Mouse (Mus musculus) liver, postnatal 0 days (tissue): ENCODE results near the gene Gm49369. TPM values are rescaled to one million over a fixed set of nuclear protein-coding genes. Genes with fewer than 3 reads are reported as not detected.

ENCODE experiments used
- ATAC-seq: fragments of 200-750 bp; cut with Nextera tagmentation; 2 replicates; pipeline ENCODE4 v1.8.0; 2017; ENCODE audit warnings: mild to moderate bottlenecking, moderate library complexity
- DNase-seq: peaks from one replicate; pipeline ENCODE4 v3.0.0-alpha.2; 2016
- H3K27ac ChIP-seq: fragments of 300-500 bp; sonication (generic); 2 replicates; pipeline ENCODE4 v1.5.1; 2014; ENCODE audit warnings: antibody characterized with exemption, moderate library complexity, mild to moderate bottlenecking, low read depth
- H3K27me3 ChIP-seq: fragments of 300-500 bp; sonication (generic); 2 replicates; pipeline ENCODE4 v1.6.1; 2014; ENCODE audit warnings: low read length, control low read depth, mixed read lengths; ENCODE audit not compliant: insufficient read depth
- H3K36me3 ChIP-seq: fragments of 300-500 bp; sonication (generic); replicated peaks from 2 replicates; pipeline ENCODE4 v1.6.1; 2014; ENCODE audit warnings: mild to moderate bottlenecking, control low read depth, low read length, moderate library complexity, mixed read lengths; ENCODE audit not compliant: insufficient read depth
- H3K4me1 ChIP-seq: fragments of 300-500 bp; sonication (generic); 2 replicates; pipeline ENCODE4 v1.6.1; 2014; ENCODE audit warnings: antibody characterized with exemption, mild to moderate bottlenecking, control low read depth; ENCODE audit not compliant: insufficient read depth
- H3K4me2 ChIP-seq: fragments of 300-500 bp; sonication (generic); 2 replicates; pipeline ENCODE4 v1.6.1; 2014; ENCODE audit warnings: low read depth, mild to moderate bottlenecking, low read length, moderate library complexity, mixed read lengths
- H3K4me3 ChIP-seq: fragments of 300-500 bp; sonication (generic); 2 replicates; pipeline ENCODE4 v1.5.1; 2014; ENCODE audit warnings: low read depth, low read length
- H3K9ac ChIP-seq: fragments of 300-500 bp; sonication (generic); replicated peaks from 2 replicates; pipeline ENCODE4 v1.6.1; 2014; ENCODE audit warnings: mild to moderate bottlenecking, moderate library complexity
- H3K9me3 ChIP-seq: fragments of 300-500 bp; sonication (generic); 2 replicates; pipeline ENCODE4 v1.6.1; 2016; ENCODE audit warnings: mild to moderate bottlenecking, control low read depth, low read length, mixed read lengths
- CTCF ChIP-seq: sonication (generic); IDR thresholded peaks from 2 replicates; pipeline ENCODE4 v1.5.1; 2016; ENCODE audit warnings: antibody characterized with exemption, low read depth
- EP300 ChIP-seq: IDR thresholded peaks from 2 replicates; pipeline ENCODE4 v1.6.1; 2016; ENCODE audit warnings: antibody characterized with exemption, low read depth, mild to moderate bottlenecking
- WGBS: fragments of 180-500 bp; shearing (Covaris S2); extraction: QIAGEN DNeasy Blood & Tissue Kit; methylation state at CpG from one replicate; pipeline ENCODE4 v1.1.7; 2014; ENCODE audit not compliant: insufficient replicate concordance; 5-methylcytosine and 5-hydroxymethylcytosine counted together
- polyA plus RNA-seq: library from polyadenylated mRNA; unstranded; fragments of >200 nt; fragmentation: Nextera tagmentation; extraction: Ambion mirVana; gene quantifications from 2 replicates; pipeline ENCODE4 v1.2.1, GENCODE M21; 2015

The Gm49369 gene
- polyA plus RNA-seq, 1 experiment from 2014 or later: not detected

GRCm38 (mm10) chr7:142398052-142398451 lies 15.6 kb upstream of the Gm49369 start:
- H3K4me3 ChIP-seq: no peak overlapping the region
- peak; percentile 39 for DNase-seq
- no peak overlapping the region for H3K4me2 ChIP-seq
- no peaks in the 10 kb centered on the region for H3K9me3 ChIP-seq
- ATAC-seq: peak; percentile 48
- H3K27ac ChIP-seq: peak overlapping the region; percentile 78
- WGBS: 24% methylated on average over 2 of the region's 2 CpGs
- no peaks in the 10 kb centered on the region for H3K36me3 ChIP-seq
- H3K4me1 ChIP-seq: peaks cover 52% of the 10 kb centered on the region
- H3K27me3 ChIP-seq: no peaks in the 10 kb centered on the region
- H3K9ac ChIP-seq: no peak overlapping the region
- TF ChIP-seq EP300: peak; percentile 59; the same call in 1 of the 2 replicates
- TF ChIP-seq CTCF: no peak

DNA sequence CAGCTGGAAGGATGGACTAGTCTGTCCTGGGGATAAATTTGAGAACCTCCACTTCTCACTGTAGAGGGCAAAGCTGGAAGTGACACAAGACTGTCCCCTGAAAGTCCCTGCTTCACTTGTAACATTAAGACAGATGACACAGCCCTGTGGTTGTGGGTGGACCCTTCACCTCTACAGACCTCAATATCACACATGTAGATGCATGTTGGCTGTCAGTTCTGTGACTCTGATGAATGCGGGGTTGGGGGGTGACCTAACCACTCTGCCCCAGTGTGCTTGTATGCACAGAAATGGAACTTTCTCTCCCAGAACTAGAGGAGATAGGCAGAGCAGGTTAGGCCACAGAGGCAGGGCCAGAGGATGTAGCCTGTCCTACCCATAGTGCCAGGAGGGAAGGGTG lies 14.1 kb upstream of the Gm49369 start:
- H3K4me1 ChIP-seq: peaks cover 62% of the 10 kb centered on the region
- no peaks in the 10 kb centered on the region for H3K27me3 ChIP-seq
- no peak overlapping the region for H3K4me2 ChIP-seq
- TF ChIP-seq EP300: no peak
- TF ChIP-seq CTCF: no peak
- H3K36me3 ChIP-seq: no peaks in the 10 kb centered on the region
- ATAC-seq: no peak
- H3K9ac ChIP-seq: no peak overlapping the region
- H3K4me3 ChIP-seq: no peak overlapping the region
- 83% methylated on average over 1 of the region's 1 CpGs for WGBS
- peak overlapping the region; percentile 78 for H3K27ac ChIP-seq
- no peaks in the 10 kb centered on the region for H3K9me3 ChIP-seq
- no peak for DNase-seq

GRCm38 (mm10) chr7:142395472-142395871 lies 13.0 kb upstream of the Gm49369 start:
- TF ChIP-seq EP300 (0 out of 2 replicates have a peak, but pooled peaks have one; percentile 11), CTCF (no peak)
- no peak for DNase-seq
- H3K27ac ChIP-seq: peak overlapping the region; percentile 84; the same call in 1 of the 2 replicates
- no peak overlapping the region for H3K4me2 ChIP-seq
- no peak for ATAC-seq
- H3K27me3 ChIP-seq: no peaks in the 10 kb centered on the region
- no peak overlapping the region for H3K4me3 ChIP-seq
- H3K36me3 ChIP-seq: no peaks in the 10 kb centered on the region
- peaks cover 63% of the 10 kb centered on the region for H3K4me1 ChIP-seq
- H3K9ac ChIP-seq: no peak overlapping the region
- H3K9me3 ChIP-seq: no peaks in the 10 kb centered on the region
- 51% methylated on average over 4 of the region's 4 CpGs for WGBS

GRCm38 (mm10) chr7:142394261-142395190 lies 12.1 kb upstream of the Gm49369 start:
- Histone ChIP-seq H3K27me3 (no peaks in the 10 kb centered on the region), H3K9ac (no peak overlapping the region), H3K27ac (peak overlapping the region; percentile 84), H3K4me1 (peaks cover 56% of the 10 kb centered on the region), H3K36me3 (no peaks in the 10 kb centered on the region), H3K4me2 (no peak overlapping the region), H3K9me3 (no peaks in the 10 kb centered on the region), H3K4me3 (no peak overlapping the region)
- no peak for TF ChIP-seq CTCF
- no peak for TF ChIP-seq EP300
- DNase-seq: no peak
- no peak for ATAC-seq
- 40% methylated on average over 6 of the region's 6 CpGs for WGBS

DNA sequence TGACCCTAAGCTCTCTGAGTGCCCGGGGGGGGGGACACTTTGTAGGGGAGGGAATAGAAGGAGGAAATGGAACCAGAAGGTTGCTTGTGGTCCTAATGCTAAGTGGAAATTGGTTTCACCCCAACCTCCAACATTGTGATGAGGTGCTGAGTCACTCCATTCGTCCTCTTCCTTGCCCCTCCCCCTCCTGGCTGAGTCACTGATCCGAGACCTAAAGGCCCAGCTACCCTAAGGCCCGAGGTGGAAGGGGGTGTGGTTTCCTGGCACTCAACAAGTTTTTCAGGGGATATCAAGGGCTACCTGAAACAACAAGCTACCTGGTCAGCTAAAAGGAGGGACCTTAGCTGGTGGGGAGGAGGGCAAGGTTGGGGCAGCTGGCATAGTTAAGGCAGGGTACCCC lies 10.7 kb upstream of the Gm49369 start:
- Histone ChIP-seq H3K36me3 (no peaks in the 10 kb centered on the region), H3K27me3 (no peaks in the 10 kb centered on the region), H3K27ac (peak overlapping the region; percentile 84), H3K4me3 (no peak overlapping the region), H3K4me2 (peak overlapping the region; percentile 48), H3K9ac (no peak overlapping the region; the same call in 1 of the 2 replicates), H3K9me3 (no peaks in the 10 kb centered on the region), H3K4me1 (peaks cover 55% of the 10 kb centered on the region)
- TF ChIP-seq EP300 (peak; percentile 74), CTCF (no peak)
- DNase-seq: peak; percentile 84
- peak; percentile 83 for ATAC-seq
- WGBS: 16% methylated on average over 4 of the region's 4 CpGs

- no peaks in the 10 kb centered on the region for H3K9me3 ChIP-seq
- H3K4me1 ChIP-seq: peaks cover 50% of the 10 kb centered on the region
- TF ChIP-seq EP300 (no peak), CTCF (no peak)
- WGBS: 74% methylated on average over 4 of the region's 4 CpGs
- H3K4me3 ChIP-seq: no peak overlapping the region
- no peaks in the 10 kb centered on the region for H3K27me3 ChIP-seq
- ATAC-seq (no peak), DNase-seq (no peak)
- H3K9ac ChIP-seq: no peak overlapping the region
- H3K27ac ChIP-seq: peak overlapping the region; percentile 84
- 0 out of 2 replicates have a peak, but pooled peaks cover 1% of the 10 kb centered on the region for H3K36me3 ChIP-seq
- H3K4me2 ChIP-seq: peak overlapping the region; percentile 10
Observed at GRCm38 (mm10) chr7:142391609-142392008, 9.1 kb upstream of the Gm49369 start.
